Mouse (Mus musculus) thymus, adult 2 months (tissue): ENCODE measurements around the gene Hltf.
"Not testable (repeated sequence)": the region's sequence is repeated elsewhere in the genome, so short reads cannot be mapped to it uniquely, and the experiment has no call there.

ENCODE experiments used
- CTCF ChIP-seq: fragments of 200-500 bp; IDR thresholded peaks from 2 replicates; pipeline ENCODE4 v1.5.1; 2012; ENCODE audit warnings: mild to moderate bottlenecking, control low read depth, low read length, moderate library complexity, borderline replicate concordance; ENCODE audit not compliant: control insufficient read depth, poor library complexity, insufficient read depth; ENCODE audit errors: extremely low read depth
- POLR2A ChIP-seq: fragments of 200-500 bp; IDR thresholded peaks from 2 replicates; pipeline ENCODE4 v1.6.1; 2012; ENCODE audit warnings: mild to moderate bottlenecking, low read length, control low read depth, moderate library complexity; ENCODE audit not compliant: control insufficient read depth, poor library complexity, insufficient read depth; ENCODE audit errors: extremely low read depth

GRCm38 (mm10) chr3:20044736-20045135 lies 12.9 kb upstream of the Hltf start:
- not testable (repeated sequence) for TF ChIP-seq CTCF, POLR2A
